Mouse (Mus musculus) stomach, postnatal 0 days (tissue): ENCODE measurements around the gene Duoxa1.
A peak's percentile ranks its signal among the peaks of the same experiment; 100 is the strongest.

Experiments used
- CTCF ChIP-seq: IDR thresholded peaks from 2 replicates; pipeline ENCODE4 v1.5.1; 2016; ENCODE audit warnings: antibody characterized with exemption, low read depth, mild to moderate bottlenecking, moderate library complexity
- EP300 ChIP-seq: optimal IDR thresholded peaks from 2 replicates; pipeline ENCODE3; 2016; ENCODE audit warnings: antibody characterized with exemption

- peak; percentile 48 for TF ChIP-seq CTCF
- TF ChIP-seq EP300, result peak; percentile 73
Measured at GRCm38 (mm10) chr2:122345106-122345893, 31.8 kb upstream of the Duoxa1 start.
